Mouse (Mus musculus) c-Kit-negative CD71-positive TER-119-positive erythroid progenitor cells, embryonic 14.5 days (primary cell): Measurements from ENCODE around the gene Gna14.

Experiments
- DNase-seq: peaks from one replicate; pipeline ENCODE4 v3.0.0-alpha.2; 2013; ENCODE audit warnings: low read depth, low spot score

The Gna14 gene

DNA sequence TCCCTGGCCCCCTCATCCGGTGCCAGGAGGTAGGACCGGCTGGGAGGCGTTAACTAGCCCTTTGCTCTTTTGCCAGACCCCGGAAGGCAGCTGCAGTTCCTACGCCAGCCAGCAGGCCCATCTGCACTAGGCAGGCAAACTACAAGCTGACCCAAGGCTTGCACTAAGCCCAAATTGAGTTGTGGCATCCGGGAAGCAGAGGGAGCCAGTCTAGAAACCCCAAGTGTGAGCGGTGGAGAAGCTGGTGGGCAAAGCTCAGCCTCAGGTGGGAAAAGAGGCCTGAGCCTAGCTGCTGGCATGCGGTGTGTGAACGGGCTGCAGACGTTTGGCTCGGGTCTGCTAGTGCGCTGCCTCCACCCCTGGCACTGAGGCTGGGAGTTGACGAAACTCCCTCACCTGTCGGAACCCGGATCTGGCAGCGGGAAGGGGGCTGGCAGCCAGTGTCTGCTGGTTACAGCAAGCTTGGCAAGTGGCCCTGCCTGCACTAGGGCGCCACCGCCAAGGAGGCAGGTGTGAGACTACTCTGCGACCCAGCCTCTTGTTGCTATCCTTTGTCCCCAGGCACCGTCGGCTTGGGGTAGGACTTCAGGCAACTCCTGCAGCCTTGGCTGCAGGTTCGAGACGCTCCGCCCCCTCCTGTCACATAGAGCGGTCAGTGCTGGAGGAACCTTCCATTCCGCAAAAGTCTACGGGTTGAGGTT, at the start of gene Gna14:
Gna14 (plus strand) TSS at position 232 of the 701 bp plus-strand sequence.
- no peak for DNase-seq

DNA sequence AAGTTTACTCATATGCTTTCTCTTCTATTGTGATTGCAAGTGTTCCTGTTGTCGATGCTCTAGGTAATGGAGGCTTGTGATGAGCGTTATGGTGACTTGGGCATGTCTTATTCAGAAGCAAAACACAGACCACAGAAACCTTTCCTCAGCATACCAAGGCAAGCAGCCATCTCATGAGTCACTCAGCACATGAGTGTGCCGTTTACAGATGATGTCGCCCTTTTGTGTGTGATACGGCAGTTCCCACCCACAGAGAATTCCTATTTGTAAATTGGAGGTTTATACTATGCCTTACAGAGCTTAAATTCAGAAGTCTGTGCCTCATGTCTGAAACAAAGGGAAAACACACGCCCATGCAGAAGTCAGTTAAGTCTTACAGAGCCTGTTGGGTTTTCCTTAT, 49.0 kb upstream of the Gna14 start:
- no peak for DNase-seq

DNA sequence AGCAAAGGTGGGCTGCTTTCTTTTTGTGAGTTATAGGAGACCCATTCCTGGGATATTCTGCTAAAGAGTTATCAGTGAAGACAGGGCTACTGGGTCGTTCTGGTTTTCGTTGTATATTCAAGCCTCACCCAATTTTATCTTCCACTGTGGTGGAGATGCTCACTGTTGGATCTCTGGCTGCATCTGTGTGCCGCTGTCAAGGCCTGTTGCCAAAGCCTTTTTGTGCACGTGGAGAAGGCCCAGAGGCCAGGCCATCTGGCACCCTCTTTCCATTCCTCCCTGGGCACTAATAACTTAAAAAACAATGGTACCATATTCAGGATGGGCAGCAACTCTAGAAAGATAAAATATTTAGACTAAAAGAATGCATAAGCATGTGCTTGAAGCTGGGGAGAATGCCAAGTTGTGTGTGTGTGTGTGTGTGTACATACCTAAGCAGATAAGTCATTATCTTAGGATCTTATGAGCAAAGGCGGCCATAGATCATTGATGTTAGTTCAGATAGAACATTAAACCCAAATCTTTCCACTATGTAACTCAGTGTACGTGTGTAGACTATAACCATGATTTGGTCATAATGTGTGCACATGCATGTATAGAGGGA, 45.3 kb upstream of the Gna14 start:
- no peak for DNase-seq

DNA sequence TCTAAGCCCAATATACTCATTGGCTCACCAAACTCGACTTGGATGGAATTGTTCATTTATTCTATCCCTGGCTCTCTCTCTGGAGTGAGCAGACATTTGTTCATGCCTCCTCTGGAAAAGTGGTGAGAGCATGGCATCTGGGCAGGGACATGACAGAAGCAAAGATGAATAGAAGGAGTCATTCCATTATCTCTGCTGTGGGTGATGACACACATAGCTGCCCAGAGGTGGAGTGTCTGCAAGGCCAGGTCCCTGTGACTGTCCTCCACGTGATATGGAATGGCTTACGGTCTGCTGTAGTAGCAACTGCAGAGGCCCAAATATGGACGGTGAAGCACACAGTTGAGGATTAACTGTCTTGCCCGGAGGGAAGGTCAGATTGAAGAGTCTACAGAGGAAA, 41.2 kb upstream of the Gna14 start:
- DNase-seq = no peak

DNA sequence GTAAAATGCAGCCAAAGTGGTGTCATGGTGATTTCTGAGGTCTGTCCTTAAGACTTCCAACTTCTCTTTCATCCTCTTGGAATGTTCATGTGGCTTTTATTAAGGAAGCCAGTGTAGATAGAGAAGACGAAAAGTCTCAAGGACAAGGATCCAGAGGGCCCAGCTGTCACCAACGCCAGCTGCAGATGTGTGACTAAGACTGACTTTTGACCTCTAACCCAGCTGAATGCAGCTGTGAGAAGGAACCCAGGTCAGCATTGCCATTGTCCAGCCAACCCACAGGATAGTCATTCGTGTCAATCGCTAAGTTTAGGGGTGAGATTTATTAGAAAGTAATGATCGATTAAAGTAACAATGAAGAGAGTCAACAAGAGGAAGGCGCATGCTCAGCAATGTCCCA, 32.5 kb upstream of the Gna14 start:
- DNase-seq = no peak

DNA sequence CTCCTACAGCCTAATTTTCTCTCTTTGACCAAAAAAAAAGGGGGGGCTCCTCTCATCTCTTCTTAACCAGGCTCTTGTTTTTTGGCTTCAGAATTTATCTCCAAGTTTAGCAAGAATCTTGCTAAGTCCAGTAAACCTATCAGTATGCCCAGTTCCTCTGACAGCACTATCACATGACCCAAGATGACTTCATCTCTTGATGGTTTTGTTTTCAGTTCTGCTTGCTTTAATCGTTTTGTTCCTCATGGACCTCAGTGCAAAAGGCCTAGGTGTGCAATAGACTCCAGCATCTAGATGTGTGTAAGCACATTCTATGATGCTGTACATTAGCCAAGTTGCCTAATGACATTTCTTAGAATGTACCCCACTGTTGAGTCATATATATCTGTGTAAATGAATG, 27.8 kb upstream of the Gna14 start:
- no peak for DNase-seq

DNA sequence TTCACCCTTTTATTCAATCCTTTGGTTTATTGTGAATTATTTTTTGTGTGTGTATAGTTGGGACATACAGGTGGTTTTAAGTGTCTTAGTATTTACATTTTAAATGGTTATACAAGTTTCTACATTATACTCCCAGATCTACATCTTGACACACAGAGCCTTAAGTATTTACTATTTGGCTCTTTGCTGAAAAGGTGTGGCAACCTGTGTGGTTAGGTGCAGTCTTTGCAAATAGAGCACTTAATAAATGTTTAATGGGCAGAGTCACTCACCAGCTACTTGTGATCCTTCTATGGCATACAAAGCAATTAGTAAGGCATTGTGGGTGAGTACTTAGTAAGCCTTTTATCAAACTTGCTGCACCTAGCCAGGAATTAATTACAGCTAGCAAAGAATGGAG, 24.3 kb upstream of the Gna14 start:
- DNase-seq = no peak

DNA sequence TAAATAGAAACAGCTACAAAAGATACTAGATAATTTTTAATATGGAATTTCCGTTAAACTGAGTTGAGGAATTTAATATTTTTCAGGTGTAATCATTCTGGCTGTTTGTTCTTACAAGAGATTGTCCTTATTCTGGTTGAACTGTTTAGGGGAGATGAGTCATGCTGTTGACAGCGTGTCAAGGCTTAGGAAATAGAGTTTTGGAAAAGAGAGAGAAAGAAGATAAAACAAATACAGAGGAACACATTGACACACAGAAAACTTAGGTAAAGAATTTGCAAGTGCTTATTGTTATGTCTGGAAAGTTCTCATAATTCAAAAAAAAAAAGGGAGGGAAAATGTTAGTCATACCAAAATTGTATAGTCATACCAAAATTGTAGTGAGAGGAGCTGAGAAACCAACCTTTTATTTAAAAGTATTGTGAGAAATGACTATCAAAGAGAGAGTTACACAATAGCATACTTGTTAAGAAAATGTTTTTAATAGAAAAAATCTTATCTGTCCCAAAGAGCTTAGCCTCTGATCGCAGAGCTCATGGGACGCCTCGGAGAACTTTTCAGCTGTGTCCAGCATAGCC, 17.4 kb upstream of the Gna14 start:
- no peak for DNase-seq

DNA sequence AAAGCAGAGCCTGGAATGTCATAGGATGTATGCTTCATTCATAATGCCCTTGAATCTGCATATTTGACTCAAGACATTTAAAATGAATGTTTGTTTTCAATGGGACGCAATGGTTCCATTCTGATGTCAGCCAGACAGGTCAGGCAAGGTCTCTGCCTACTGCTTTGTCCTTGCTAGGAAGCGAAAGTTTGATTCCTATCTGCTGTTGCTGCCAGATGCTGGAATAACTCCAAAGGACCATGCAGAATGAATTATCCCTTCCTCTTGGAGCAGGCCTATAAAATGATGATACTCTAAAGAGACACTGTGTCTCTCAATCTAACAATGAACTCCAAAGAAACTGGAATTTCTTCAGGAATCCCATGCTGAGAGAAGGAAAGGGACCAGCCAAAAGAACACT, 10.0 kb upstream of the Gna14 start:
- no peak for DNase-seq

DNA sequence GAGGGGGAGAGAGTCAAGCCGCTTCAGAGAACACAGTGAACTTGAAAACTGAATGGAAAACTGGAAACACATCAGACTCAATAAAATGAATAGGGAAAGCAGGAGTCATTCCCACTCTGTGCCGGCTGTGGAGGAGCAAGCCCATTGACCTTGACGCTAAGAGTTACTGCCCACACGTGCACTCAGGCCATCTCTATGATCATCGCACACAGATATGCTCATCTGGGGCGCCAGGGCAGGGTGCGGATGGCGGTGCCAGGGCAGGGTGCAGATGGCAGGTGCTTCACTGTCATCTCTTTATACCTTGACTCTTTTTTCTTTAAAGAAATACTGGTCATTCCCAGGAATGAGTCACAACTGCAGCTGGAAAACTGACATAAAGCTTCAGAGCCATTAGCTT, 4.2 kb upstream of the Gna14 start:
- no peak for DNase-seq

DNA sequence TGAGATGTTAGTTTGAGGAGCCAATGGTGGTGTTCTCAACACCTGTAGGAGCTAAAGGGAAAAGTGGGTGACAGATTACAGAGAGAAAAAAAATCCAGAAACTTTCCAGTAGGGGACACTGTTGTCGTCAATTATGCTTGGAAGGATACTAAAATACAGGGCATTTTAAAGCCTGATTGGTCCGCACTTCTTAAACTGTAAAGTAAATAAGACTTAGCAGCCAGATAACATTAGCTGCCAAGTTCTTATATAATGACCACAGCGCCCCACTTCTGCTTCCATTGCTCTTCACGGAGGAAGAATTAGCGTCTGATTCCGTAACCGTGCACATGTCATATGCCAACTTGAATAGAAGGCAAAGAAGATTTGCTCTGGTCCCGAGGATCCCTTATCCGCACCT, 683 bp upstream of the Gna14 start:
- no peak for DNase-seq

DNA sequence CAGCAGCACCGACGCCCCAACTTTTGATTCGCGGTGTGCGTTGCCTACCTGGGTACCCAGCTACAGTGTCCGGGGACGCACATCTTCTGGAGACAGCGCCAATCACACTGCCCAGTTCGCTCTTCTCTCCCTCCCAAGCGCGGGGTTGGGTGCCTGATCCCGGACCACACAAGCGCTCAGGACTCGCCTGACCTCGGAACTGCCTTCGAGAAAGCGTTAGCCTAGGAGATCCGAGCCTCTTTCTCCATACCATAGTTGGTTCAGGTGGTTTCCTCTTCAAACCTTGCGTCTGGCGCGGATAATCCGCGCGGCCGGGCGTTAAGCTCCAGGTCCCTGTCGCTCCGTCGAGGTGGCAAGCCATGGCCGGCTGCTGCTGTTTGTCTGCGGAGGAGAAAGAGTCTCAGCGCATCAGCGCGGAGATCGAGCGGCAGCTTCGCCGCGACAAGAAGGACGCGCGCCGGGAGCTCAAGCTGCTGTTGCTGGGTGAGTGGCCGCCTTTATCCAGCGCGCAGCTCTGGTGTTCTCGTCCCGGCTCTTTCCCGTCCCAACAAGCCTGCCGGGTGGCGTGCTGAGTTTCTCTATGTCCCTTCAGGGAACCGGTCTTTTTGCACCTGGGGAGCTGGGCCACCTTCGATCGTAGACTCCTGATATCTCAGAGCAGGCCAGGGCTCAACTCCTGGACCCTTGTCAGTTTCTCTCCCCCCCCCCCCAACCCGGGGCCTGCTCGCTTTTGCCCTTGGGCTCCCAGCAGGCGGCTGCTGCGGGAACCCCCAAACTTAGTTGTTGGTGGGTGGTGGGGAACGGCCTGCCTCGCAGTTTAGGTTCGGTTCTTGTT, 990 bp downstream of the Gna14 start:
- DNase-seq = no peak

DNA sequence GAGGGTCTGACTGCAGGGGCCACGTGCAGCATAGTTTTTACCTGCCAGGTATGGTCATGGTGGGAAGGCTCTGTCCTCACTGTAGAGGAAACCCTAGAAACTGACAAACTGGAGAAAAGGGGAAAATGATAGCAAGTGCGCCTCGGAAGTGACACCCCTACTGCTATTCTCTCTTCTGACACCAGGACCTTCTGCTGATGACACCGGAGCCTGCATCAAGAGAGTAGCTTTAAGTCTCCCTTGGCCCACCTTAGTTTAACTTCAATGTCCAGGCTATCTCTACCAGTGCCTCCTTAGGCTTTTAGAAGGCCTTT, 1.6 kb downstream of the Gna14 start:
- no peak for DNase-seq

DNA sequence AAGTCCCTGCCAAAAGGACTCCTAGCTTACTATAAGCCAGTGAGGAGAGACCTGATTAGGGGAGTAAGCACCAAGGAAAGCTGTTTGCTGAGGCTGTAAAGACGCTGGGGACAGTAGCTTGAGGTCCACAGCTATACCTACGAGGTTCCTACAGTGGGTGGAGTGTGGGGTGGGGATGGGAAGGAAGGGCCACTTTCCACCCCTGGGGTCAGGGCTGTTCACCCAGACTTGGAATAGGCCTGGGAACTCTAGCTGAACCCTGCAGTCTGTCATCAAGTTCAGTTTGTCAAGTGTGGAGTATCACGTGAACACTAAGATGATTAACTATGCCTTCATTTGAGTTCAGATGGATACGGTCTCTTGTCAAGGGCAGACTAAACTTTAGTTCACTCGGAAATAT, 2.3 kb downstream of the Gna14 start:
- no peak for DNase-seq

DNA sequence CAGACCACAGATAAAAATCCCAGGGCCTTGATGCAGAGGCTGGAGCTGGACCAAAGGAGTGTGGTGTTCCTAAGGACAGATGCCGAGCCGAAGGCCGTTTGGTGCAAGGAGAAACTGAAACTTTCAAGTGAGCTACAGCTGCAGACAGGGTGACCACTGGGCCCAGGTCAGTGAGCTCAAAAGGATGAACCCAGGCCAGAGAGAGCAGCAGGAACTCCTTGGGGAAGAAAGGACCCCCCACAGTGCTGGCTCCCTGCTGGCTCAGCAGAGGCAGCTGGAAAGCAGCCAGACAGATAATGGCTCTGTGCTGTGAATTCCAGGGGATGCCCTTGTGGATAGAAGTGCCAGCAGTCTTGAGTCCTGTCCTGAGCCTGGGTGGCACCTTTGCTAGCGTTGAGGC, 3.7 kb downstream of the Gna14 start:
- DNase-seq = no peak

DNA sequence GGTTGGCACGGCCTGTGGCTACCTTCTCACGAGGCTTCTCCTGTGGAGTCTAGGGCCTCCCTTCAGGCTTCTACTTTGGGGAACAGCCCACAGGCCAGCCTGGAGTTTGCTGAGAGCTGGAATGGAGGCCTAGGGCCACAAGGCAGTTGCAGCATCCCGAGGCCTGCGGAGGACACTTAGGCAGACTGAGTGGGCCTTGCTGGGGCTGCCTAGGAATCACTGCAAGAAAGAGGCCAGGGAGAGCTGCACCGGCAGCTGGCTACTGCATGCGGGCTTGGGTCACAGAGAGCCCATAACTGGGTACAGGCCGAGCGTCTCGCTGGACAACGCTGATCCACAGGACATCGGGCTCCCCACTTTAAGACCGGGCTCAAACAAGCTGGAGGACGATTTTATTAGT, 4.3 kb downstream of the Gna14 start:
- no peak for DNase-seq

DNA sequence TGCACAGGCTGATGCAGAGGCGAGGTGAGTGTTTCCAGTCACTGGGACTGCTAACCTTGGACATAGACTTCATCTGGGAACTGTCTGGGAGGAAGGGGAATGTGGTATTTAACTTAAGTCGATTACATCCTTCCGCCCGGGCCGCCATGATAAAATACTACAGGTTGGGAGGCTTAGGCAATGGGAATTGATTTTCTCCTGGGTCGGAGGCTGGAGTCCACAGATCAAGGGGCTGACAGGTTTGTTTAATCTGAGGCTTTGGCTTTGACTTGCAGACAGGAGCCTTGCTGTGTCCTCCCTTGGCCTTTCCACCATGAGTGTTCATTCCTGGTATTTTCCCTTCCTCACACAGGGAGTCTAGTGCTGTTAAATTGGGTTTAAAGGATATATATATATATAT, 5.8 kb downstream of the Gna14 start:
- no peak for DNase-seq

DNA sequence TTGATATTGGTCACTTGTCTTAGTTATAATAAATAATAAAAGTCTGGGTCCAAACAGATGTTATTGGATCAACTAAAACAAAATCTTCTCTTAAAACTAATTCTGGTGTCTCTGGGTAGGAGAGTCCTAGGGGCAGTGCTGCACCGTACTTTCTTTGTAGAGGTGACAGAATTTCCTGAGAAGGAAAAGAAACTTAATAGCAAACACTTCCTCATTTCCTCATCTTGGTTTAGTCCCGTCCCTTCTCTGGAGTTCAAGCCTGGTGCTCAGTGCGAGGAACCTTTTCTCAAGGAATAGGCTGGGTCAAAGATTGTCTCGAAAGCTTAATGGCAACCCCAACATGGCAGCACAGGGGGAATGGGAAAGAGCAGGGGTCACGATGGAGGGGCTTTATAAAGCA, 7.8 kb downstream of the Gna14 start:
- DNase-seq = no peak

DNA sequence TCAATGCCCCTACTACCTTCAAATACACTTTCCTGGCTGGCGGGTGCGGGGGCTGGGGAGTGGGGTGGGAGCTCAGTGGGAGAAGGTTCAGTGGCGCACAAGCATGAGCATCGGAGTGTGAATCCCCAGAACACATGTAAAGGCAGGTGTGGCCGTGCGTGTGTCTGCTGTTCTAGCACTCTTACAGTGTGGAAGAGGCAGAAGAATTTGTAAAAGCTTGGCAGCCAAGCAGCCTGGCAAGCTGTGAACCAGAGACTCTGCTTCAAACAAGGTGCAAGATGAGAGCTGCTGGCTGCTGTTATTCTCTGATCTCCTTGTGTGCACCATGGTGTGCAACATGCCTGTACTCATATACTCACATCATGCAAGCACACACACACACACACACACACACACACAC, 11.1 kb downstream of the Gna14 start:
- DNase-seq = no peak

DNA sequence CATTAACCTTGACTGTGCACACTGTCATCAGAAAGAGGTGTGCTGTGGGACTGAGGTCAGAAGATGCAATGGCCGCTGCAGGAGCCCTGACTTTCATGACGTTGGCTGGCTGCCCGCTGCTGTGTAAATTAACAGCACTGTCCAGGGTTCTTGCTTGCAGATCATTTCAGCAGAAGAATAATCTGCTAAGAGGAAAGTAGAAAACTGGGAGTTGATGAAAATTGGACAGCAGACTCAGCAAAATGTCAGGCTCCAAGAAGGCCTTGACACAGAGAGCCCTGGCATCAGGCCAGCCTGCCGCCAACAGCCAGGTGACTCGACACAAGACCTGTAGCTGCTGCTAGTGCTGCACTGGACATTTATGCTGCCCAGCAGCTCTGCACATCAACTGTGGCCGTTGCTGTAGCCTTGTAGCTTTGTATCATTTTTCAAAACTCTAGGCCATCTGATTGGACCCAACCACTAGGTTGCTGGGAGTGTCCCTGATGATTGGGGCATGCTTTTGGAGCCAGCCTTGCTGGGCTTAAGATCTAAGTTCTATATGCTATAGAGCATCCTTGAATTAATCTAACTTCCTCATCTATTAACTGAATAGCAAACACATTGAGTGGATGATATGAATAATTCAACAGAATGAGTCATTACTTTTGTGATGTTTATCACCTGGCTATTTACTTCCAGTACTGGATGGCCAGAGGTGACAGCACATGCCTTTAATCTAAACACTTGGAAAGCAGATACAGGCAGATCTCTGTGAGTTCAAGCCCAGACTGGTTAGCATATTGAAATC, 12.5 kb downstream of the Gna14 start:
- DNase-seq = no peak

DNA sequence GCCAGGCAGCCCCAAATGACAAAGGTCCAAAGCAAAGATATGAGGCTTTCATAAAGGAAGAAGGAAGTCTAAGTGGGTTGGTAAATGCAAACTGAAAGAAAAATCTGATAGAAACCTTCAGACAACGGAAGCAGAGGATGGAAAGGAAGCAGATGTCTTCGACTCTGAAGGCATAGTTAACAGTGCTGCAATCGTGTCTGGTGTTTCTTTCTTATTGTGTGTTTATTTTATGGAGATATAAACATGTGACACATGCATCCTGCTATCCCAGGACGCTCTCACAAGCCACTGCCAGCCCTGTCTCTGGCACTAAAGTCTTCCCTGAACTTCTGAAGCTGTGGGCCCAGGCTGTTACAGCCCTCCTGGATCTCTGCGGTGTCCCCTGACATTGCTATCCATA, 13.2 kb downstream of the Gna14 start:
- DNase-seq = no peak

DNA sequence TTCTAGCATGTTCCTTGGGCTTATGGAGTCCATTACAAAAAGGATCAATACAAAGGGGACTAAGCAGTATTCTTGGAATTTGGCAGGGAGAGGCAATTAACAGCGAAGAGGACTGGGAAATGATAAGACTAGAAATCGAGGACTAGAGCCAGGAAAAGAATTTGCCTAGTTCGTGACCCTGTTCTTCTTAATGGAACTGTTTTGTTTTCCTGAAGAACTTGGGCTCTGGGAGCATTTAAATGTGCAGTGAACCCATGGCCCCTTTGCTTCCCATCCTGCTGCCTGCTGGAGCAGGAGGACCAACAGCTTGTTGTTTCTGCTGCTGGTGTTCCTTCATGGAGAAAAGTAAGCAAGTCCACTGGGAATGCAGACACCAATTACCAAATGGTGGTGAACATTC, 15.3 kb downstream of the Gna14 start:
- DNase-seq = no peak
